Mouse (Mus musculus): ENCODE measurements around the gene Pafah1b1. TPM values are rescaled to one million over a fixed set of nuclear protein-coding genes. Genes with fewer than 3 reads are reported as not detected.

The Pafah1b1 gene
- 67.2 and 73.8 TPM in 2 replicates for polyA plus RNA-seq (2014; fragmentation: Nextera tagmentation; extraction: Ambion mirVana)

GRCm38 (mm10) chr11:74724235-74724791 lies at the start of gene Pafah1b1:
TSS of gene Pafah1b1 (minus strand) at chr11:74724670.
- TF ChIP-seq CTCF (IDR thresholded peaks at IDR 0.05; ENCODE audit: low read depth) = peak; percentile 57
- peak; percentile 98 for DNase-seq
- WGBS = 0% methylated on average over 50 of the region's 56 CpGs

GRCm38 (mm10) chr11:74772386-74772785 lies 47.9 kb upstream of the Pafah1b1 start:
- 84% methylated on average over 2 of the region's 2 CpGs for WGBS
- H3K4me3 ChIP-seq (ENCODE audit: low read depth, low read length) = no peak overlapping the region
- peaks cover 37% of the 10 kb centered on the region for H3K36me3 ChIP-seq (ENCODE audit: insufficient read depth)
- DNase-seq = no peak
- peaks cover 3% of the 10 kb centered on the region; the same call in 1 of the 2 replicates for H3K4me1 ChIP-seq (ENCODE audit: insufficient read depth)
- no peak overlapping the region for H3K4me2 ChIP-seq
- H3K9me3 ChIP-seq (ENCODE audit: low read depth, low read length) = no peaks in the 10 kb centered on the region
- no peaks in the 10 kb centered on the region for H3K27me3 ChIP-seq (ENCODE audit: insufficient read depth, low read length)
- no peak for TF ChIP-seq CTCF (IDR thresholded peaks at IDR 0.05; ENCODE audit: low read depth)
- no peak overlapping the region for H3K9ac ChIP-seq
- no peak overlapping the region for H3K27ac ChIP-seq (ENCODE audit: low read depth)
- no peak for ATAC-seq (ENCODE audit: insufficient read depth)

More at GRCm38 (mm10) chr11:74724235-74724791, at the start of gene Pafah1b1:
- Histone ChIP-seq H3K4me2 (peak within 1 kb of the TSS; percentile 84), H3K4me3 (ENCODE audit: low read depth, low read length) (peak within 1 kb of the TSS; percentile 99), H3K9me3 (ENCODE audit: low read depth, low read length) (no peaks in the 10 kb centered on the region), H3K27me3 (ENCODE audit: insufficient read depth, low read length) (no peaks in the 10 kb centered on the region), H3K9ac (peak within 1 kb of the TSS; percentile 96), H3K4me1 (ENCODE audit: insufficient read depth) (0 out of 2 replicates have a peak, but pooled peaks cover 5% of the 10 kb centered on the region), H3K36me3 (ENCODE audit: insufficient read depth) (no peaks in the 10 kb centered on the region), H3K27ac (ENCODE audit: low read depth) (peak within 1 kb of the TSS; percentile 99)
- ATAC-seq (ENCODE audit: insufficient read depth) = peak; percentile 97

GRCm38 (mm10) chr11:74771650-74772049 lies 47.2 kb upstream of the Pafah1b1 start:
- Histone ChIP-seq H3K27me3 (ENCODE audit: insufficient read depth, low read length) (no peaks in the 10 kb centered on the region), H3K9ac (no peak overlapping the region), H3K4me3 (ENCODE audit: low read depth, low read length) (peak overlapping the region; percentile 85), H3K4me2 (peak overlapping the region; percentile 71), H3K36me3 (ENCODE audit: insufficient read depth) (peaks cover 29% of the 10 kb centered on the region), H3K9me3 (ENCODE audit: low read depth, low read length) (no peaks in the 10 kb centered on the region), H3K27ac (ENCODE audit: low read depth) (no peak overlapping the region), H3K4me1 (ENCODE audit: insufficient read depth) (peaks cover 3% of the 10 kb centered on the region; the same call in 1 of the 2 replicates)
- TF ChIP-seq CTCF (IDR thresholded peaks at IDR 0.05; ENCODE audit: low read depth) = no peak
- WGBS = 68% methylated on average over 4 of the region's 4 CpGs
- DNase-seq = no peak
- ATAC-seq (ENCODE audit: insufficient read depth) = no peak

GRCm38 (mm10) chr11:74771234-74771633 lies 46.8 kb upstream of the Pafah1b1 start:
- Histone ChIP-seq H3K36me3 (ENCODE audit: insufficient read depth) (peaks cover 26% of the 10 kb centered on the region), H3K4me3 (ENCODE audit: low read depth, low read length) (peak overlapping the region; percentile 85), H3K9ac (peak overlapping the region; percentile 90), H3K4me1 (ENCODE audit: insufficient read depth) (peaks cover 3% of the 10 kb centered on the region; the same call in 1 of the 2 replicates), H3K9me3 (ENCODE audit: low read depth, low read length) (no peaks in the 10 kb centered on the region), H3K27me3 (ENCODE audit: insufficient read depth, low read length) (no peaks in the 10 kb centered on the region), H3K4me2 (peak overlapping the region; percentile 71), H3K27ac (ENCODE audit: low read depth) (peak overlapping the region; percentile 93)
- peak; percentile 28; the same call in 1 of the 2 replicates for ATAC-seq (ENCODE audit: insufficient read depth)
- WGBS = 11% methylated on average over 8 of the region's 8 CpGs
- DNase-seq = no peak
- no peak for TF ChIP-seq CTCF (IDR thresholded peaks at IDR 0.05; ENCODE audit: low read depth)

- peak within 1 kb of the TSS; percentile 90 for H3K9ac ChIP-seq
- WGBS = under 1% methylated on average over 43 of the region's 43 CpGs
- H3K4me3 ChIP-seq (ENCODE audit: low read depth, low read length) = peak within 1 kb of the TSS; percentile 85
- H3K27me3 ChIP-seq (ENCODE audit: insufficient read depth, low read length) = no peaks in the 10 kb centered on the region
- H3K4me1 ChIP-seq (ENCODE audit: insufficient read depth) = peaks cover 3% of the 10 kb centered on the region; the same call in 1 of the 2 replicates
- H3K4me2 ChIP-seq = peak within 1 kb of the TSS; percentile 71
- ATAC-seq (ENCODE audit: insufficient read depth) (peak; percentile 97), DNase-seq (peak; percentile 100)
- H3K9me3 ChIP-seq (ENCODE audit: low read depth, low read length) = no peaks in the 10 kb centered on the region
- peaks cover 21% of the 10 kb centered on the region for H3K36me3 ChIP-seq (ENCODE audit: insufficient read depth)
- TF ChIP-seq CTCF (IDR thresholded peaks at IDR 0.05; ENCODE audit: low read depth) = no peak
- H3K27ac ChIP-seq (ENCODE audit: low read depth) = peak within 1 kb of the TSS; percentile 93
Observed at GRCm38 (mm10) chr11:74770595-74771207, 46.2 kb upstream of the Pafah1b1 start, which contains the start of gene Mettl16. TSS of gene Mettl16 (plus strand) at chr11:74770830.

GRCm38 (mm10) chr11:74770037-74770436 lies 45.6 kb upstream of the Pafah1b1 start:
- DNase-seq = no peak

GRCm38 (mm10) chr11:74768045-74768444 lies 43.6 kb upstream of the Pafah1b1 start:
- DNase-seq = peak; percentile 70
- no peak for ATAC-seq (ENCODE audit: insufficient read depth)
- peak; percentile 68 for TF ChIP-seq CTCF (IDR thresholded peaks at IDR 0.05; ENCODE audit: low read depth)
- H3K4me3 ChIP-seq (ENCODE audit: low read depth, low read length) = no peak overlapping the region
- 34% methylated on average over 5 of the region's 6 CpGs for WGBS
- H3K9me3 ChIP-seq (ENCODE audit: low read depth, low read length) = no peaks in the 10 kb centered on the region
- no peaks in the 10 kb centered on the region for H3K36me3 ChIP-seq (ENCODE audit: insufficient read depth)
- no peak overlapping the region for H3K4me2 ChIP-seq
- H3K27me3 ChIP-seq (ENCODE audit: insufficient read depth, low read length) = no peaks in the 10 kb centered on the region
- no peak overlapping the region for H3K27ac ChIP-seq (ENCODE audit: low read depth)
- H3K9ac ChIP-seq = no peak overlapping the region
- peaks cover 3% of the 10 kb centered on the region; the same call in 1 of the 2 replicates for H3K4me1 ChIP-seq (ENCODE audit: insufficient read depth)

More at GRCm38 (mm10) chr11:74770037-74770436, 45.6 kb upstream of the Pafah1b1 start:
- Histone ChIP-seq H3K4me2 (peak overlapping the region; percentile 71), H3K9me3 (ENCODE audit: low read depth, low read length) (no peaks in the 10 kb centered on the region), H3K4me1 (ENCODE audit: insufficient read depth) (peaks cover 3% of the 10 kb centered on the region; the same call in 1 of the 2 replicates), H3K4me3 (ENCODE audit: low read depth, low read length) (peak overlapping the region; percentile 85), H3K36me3 (ENCODE audit: insufficient read depth) (peaks cover 15% of the 10 kb centered on the region), H3K27me3 (ENCODE audit: insufficient read depth, low read length) (no peaks in the 10 kb centered on the region), H3K9ac (peak overlapping the region; percentile 90), H3K27ac (ENCODE audit: low read depth) (peak overlapping the region; percentile 93)
- TF ChIP-seq CTCF (IDR thresholded peaks at IDR 0.05; ENCODE audit: low read depth) = no peak
- WGBS = 78% methylated on average over 9 of the region's 9 CpGs
- ATAC-seq (ENCODE audit: insufficient read depth) = 0 out of 2 replicates have a peak, but pooled peaks have one; percentile 4

Measured in lung, embryonic 14.5 days (tissue).